Mouse (Mus musculus) forebrain, embryonic 14.5 days (tissue): ENCODE measurements around the gene Trim12c. TPM values are rescaled to one million over a fixed set of nuclear protein-coding genes. Genes with fewer than 3 reads are reported as not detected.

Source experiments
- polyA plus RNA-seq: library from polyadenylated mRNA; unstranded; fragments of >200 nt; fragmentation: Nextera tagmentation; extraction: Ambion mirVana; gene quantifications from 2 replicates; pipeline ENCODE4 v1.2.1, GENCODE M21; 2014

Trim12c gene
- polyA plus RNA-seq, 1 experiment from 2014 or later, result 0.48 TPM

Other genes with a start within 250 kb of the Trim12c start
- not detected in 2 replicates for gene Olfr646, start 248.5 kb downstream of the Trim12c start, polyA plus RNA-seq
- not detected in 2 replicates for gene Ubqln5, start 223.5 kb downstream of the Trim12c start, polyA plus RNA-seq
- not detected in 2 replicates for gene Olfr643, start 216.0 kb downstream of the Trim12c start, polyA plus RNA-seq
- not detected in 2 replicates for gene Ubqln3, start 210.1 kb downstream of the Trim12c start, polyA plus RNA-seq
- gene Ubqlnl, start 202.8 kb downstream of the Trim12c start, polyA plus RNA-seq, result not detected in 2 replicates
- not detected in 2 replicates for gene Olfm5, start 188.5 kb downstream of the Trim12c start, polyA plus RNA-seq
- 0.27 and 0.33 TPM in 2 replicates for gene Olfr648, start 170.0 kb downstream of the Trim12c start, polyA plus RNA-seq
- not detected in 2 replicates for gene Olfr649, start 157.4 kb downstream of the Trim12c start, polyA plus RNA-seq
- gene Trim6, start 134.6 kb downstream of the Trim12c start, polyA plus RNA-seq, result 0.27 TPM in 1 of 2 replicates, not detected in the other
- gene Trim34a, start 108.9 kb downstream of the Trim12c start, polyA plus RNA-seq, result 0.47 and 0.53 TPM in 2 replicates
- 0.07 TPM in 1 of 2 replicates, not detected in the other for gene Trim5, start 65.3 kb downstream of the Trim12c start, polyA plus RNA-seq
- 1.4 and 1.7 TPM in 2 replicates for gene Trim12a, start 37.9 kb downstream of the Trim12c start, polyA plus RNA-seq
- gene Trim34b, start 23.9 kb downstream of the Trim12c start, polyA plus RNA-seq, result not detected in 2 replicates
- not detected in 2 replicates for gene Trim30b, start 16.5 kb upstream of the Trim12c start, polyA plus RNA-seq
- gene Trim30c, start 47.5 kb upstream of the Trim12c start, polyA plus RNA-seq, result not detected in 2 replicates
- 0.51 and 0.63 TPM in 2 replicates for gene Trim30a, start 111.8 kb upstream of the Trim12c start, polyA plus RNA-seq
- 0.21 and 0.37 TPM in 2 replicates for gene Trim30d, start 154.5 kb upstream of the Trim12c start, polyA plus RNA-seq
- not detected in 2 replicates for gene Olfr651, start 196.8 kb upstream of the Trim12c start, polyA plus RNA-seq
- not detected in 2 replicates for gene Olfr652, start 207.5 kb upstream of the Trim12c start, polyA plus RNA-seq
- gene Olfr653, start 224.0 kb upstream of the Trim12c start, polyA plus RNA-seq, result not detected in 2 replicates
- not detected in 2 replicates for gene Olfr654, start 233.7 kb upstream of the Trim12c start, polyA plus RNA-seq
- not detected in 2 replicates for gene Olfr655, start 248.4 kb upstream of the Trim12c start, polyA plus RNA-seq